Mouse (Mus musculus) natural killer cell, adult 2 months (primary cell): ENCODE results near the gene Dpp6.

Source experiments
- DNase-seq, 2 experiments: peaks; one replicate each; pipeline ENCODE4 v3.0.0; 2022; ENCODE audit warnings: low spot score in 2 of 2

The Dpp6 gene

GRCm38 (mm10) chr5:27286876-27287275 lies 469.9 kb downstream of the Dpp6 start:
- no peak for DNase-seq

- DNase-seq: no peak
These were observed 474.4 kb downstream of the Dpp6 start for GRCm38 (mm10) chr5:27291378-27291777.

- DNase-seq: no peak
These were observed 475.2 kb downstream of the Dpp6 start for GRCm38 (mm10) chr5:27292236-27292635.

- peak in 1 of 2 experiments; percentile 11 for DNase-seq
These were observed 487.1 kb downstream of the Dpp6 start for GRCm38 (mm10) chr5:27304115-27304514.

- DNase-seq: no peak
These were observed 489.6 kb downstream of the Dpp6 start for GRCm38 (mm10) chr5:27306497-27307152.

- DNase-seq: no peak
These were observed 493.2 kb downstream of the Dpp6 start for GRCm38 (mm10) chr5:27310217-27310616.

GRCm38 (mm10) chr5:27316674-27317073 lies 499.7 kb downstream of the Dpp6 start:
- DNase-seq: no peak

- no peak for DNase-seq
These were observed 500.3 kb downstream of the Dpp6 start for GRCm38 (mm10) chr5:27317264-27317663.

- DNase-seq: no peak
These were observed 500.8 kb downstream of the Dpp6 start for GRCm38 (mm10) chr5:27317832-27318231.

GRCm38 (mm10) chr5:27319731-27320130 lies 502.7 kb downstream of the Dpp6 start:
- DNase-seq: no peak

GRCm38 (mm10) chr5:27322895-27323792 lies 506.1 kb downstream of the Dpp6 start:
- DNase-seq: no peak

GRCm38 (mm10) chr5:27324346-27324928 lies 507.4 kb downstream of the Dpp6 start:
- DNase-seq: no peak

- DNase-seq: no peak
These were observed 519.7 kb downstream of the Dpp6 start for GRCm38 (mm10) chr5:27336698-27337097.

GRCm38 (mm10) chr5:27339196-27340030 lies 522.4 kb downstream of the Dpp6 start:
- no peak for DNase-seq

GRCm38 (mm10) chr5:27342276-27342675 lies 525.3 kb downstream of the Dpp6 start:
- DNase-seq: no peak

- DNase-seq: no peak
These were observed 526.6 kb downstream of the Dpp6 start for GRCm38 (mm10) chr5:27343626-27344025.

- DNase-seq: no peak
These were observed 531.4 kb downstream of the Dpp6 start for GRCm38 (mm10) chr5:27348181-27349095.

GRCm38 (mm10) chr5:27357630-27358029 lies 540.6 kb downstream of the Dpp6 start:
- DNase-seq: no peak

- no peak for DNase-seq
These were observed 548.9 kb downstream of the Dpp6 start for GRCm38 (mm10) chr5:27365946-27366345.

GRCm38 (mm10) chr5:27370814-27371213 lies 553.8 kb downstream of the Dpp6 start:
- DNase-seq: no peak

GRCm38 (mm10) chr5:27373931-27374330 lies 556.9 kb downstream of the Dpp6 start:
- DNase-seq: no peak
